17 mouse cellular contexts compared by ENCODE assay signal in the genomic region with DNA sequence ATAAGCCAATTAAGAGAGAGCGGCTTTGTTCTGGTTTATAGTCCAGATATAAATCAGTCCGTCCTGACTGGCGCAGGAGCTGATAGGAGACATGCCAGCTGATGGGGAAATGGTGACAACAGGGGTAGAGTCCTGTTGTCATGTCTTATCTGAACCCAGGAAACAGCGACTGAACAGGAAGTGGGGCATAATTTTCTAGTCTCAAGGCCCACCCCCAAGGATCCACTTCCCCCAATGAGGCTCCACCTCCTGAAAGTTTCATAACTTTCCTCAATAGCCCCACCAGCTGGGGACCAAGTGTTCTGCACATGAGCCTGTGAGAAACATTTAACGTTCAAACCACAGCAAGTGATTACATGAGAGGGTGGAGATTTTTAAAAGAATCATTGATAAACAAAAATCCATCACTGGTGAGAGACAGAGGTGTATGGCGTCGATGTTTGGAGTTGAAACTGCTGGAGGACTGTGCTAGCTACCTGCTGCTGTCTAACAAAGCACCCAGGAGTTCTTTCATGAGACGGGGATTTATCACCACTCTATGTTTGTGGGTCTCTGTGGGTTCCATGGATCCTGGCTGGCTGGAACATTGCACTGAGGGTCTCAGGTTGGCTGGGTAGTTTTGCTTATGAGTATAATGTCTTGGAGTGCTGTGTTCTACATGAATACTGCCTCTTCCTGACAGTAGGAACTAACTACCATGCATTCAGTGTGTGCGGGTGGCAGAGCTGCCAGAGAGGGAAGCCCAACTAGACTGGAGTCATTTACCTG.
DNase-seq lines count a peak whose midpoint lies in the region; ATAC-seq lines count a peak whose summit lies in the region.
"Had no signal": no experiment of that assay in that cellular context is flagged by ENCODE, and none has a peak within 500 bp of the region (broad histone marks: within the 10 kb centered on the region; RNA-seq: fewer than 3 reads in every experiment).

No protein-coding gene starts in this region.

- H3K4me3 ChIP-seq in midbrain, embryonic 11.5 days (ENCODE audit: low read depth, low read length), result no peak overlapping the region
- no peak overlapping the region for H3K4me3 ChIP-seq in midbrain, embryonic 10.5 days
- H3K4me3 ChIP-seq: heart, embryonic 13.5 days; lung, embryonic 15.5 days; neural tube, embryonic 12.5 days had no signal

- no peaks in the 10 kb centered on the region for H3K4me1 ChIP-seq in midbrain, embryonic 11.5 days (ENCODE audit: control insufficient read depth, insufficient read depth, low read length)
- no peaks in the 10 kb centered on the region; the same call in 1 of the 2 replicates for H3K4me1 ChIP-seq in midbrain, embryonic 10.5 days
- H3K4me1 ChIP-seq: lung, embryonic 15.5 days had no signal

- H3K4me2 ChIP-seq in midbrain, embryonic 11.5 days, result no peak overlapping the region
- H3K4me2 ChIP-seq: heart, embryonic 13.5 days; lung, embryonic 15.5 days; neural tube, embryonic 12.5 days had no signal

- no peaks in the 10 kb centered on the region for H3K36me3 ChIP-seq in midbrain, embryonic 11.5 days (ENCODE audit: control insufficient read depth, insufficient read depth, low read length)
- no peaks in the 10 kb centered on the region for H3K36me3 ChIP-seq in midbrain, embryonic 10.5 days
- H3K36me3 ChIP-seq in splenic B cell, adult 2 months (ENCODE audit: control insufficient read depth, insufficient read depth, low read length, poor library complexity, severe bottlenecking), result no peaks in the 10 kb centered on the region
- H3K36me3 ChIP-seq: heart, embryonic 13.5 days; lung, embryonic 15.5 days; neural tube, embryonic 12.5 days had no signal

- no peak overlapping the region for H3K27ac ChIP-seq in midbrain, embryonic 11.5 days (ENCODE audit: low read depth, low read length)
- H3K27ac ChIP-seq in midbrain, embryonic 10.5 days (replicated peaks), result no peak overlapping the region
- H3K27ac ChIP-seq: heart, embryonic 13.5 days; lung, embryonic 15.5 days; neural tube, embryonic 12.5 days had no signal

- no peak overlapping the region for H3K9ac ChIP-seq in midbrain, embryonic 11.5 days (ENCODE audit: low read length)
- H3K9ac ChIP-seq: heart, embryonic 13.5 days; lung, embryonic 15.5 days; neural tube, embryonic 12.5 days had no signal

- WGBS in midbrain, embryonic 11.5 days, result 92% methylated on average over 9 of the region's 9 CpGs
- 93% methylated on average over 9 of the region's 9 CpGs for WGBS in midbrain, embryonic 10.5 days

- ATAC-seq in midbrain, embryonic 11.5 days (ENCODE audit: low FRiP score), result no peak
- peak; percentile 80 for ATAC-seq in common myeloid progenitor, adult 5-6 weeks (replicated peaks; ENCODE audit: low read depth, poor library complexity, severe bottlenecking)
- ATAC-seq: forebrain, embryonic 14.5 days; midbrain, embryonic 16.5 days had no signal

- H3K9me3 ChIP-seq in midbrain, embryonic 11.5 days (ENCODE audit: control insufficient read depth, low read length), result no peaks in the 10 kb centered on the region
- H3K9me3 ChIP-seq in midbrain, embryonic 10.5 days (replicated peaks), result no peaks in the 10 kb centered on the region
- H3K9me3 ChIP-seq: heart, embryonic 13.5 days; lung, embryonic 15.5 days; neural tube, embryonic 12.5 days had no signal

- peak; percentile 16 to 49 for DNase-seq in adrenal gland, adult (ENCODE audit: inconsistent age in 2 of 2, low spot score in 1 of 2)
- no peak for DNase-seq in adrenal gland, postnatal 25 days
- DNase-seq in midbrain, embryonic 11.5 days (ENCODE audit: low spot score, missing footprints), result peak; percentile 60
- no peak for DNase-seq in midbrain, embryonic 10.5 days (ENCODE audit: low spot score)
- peak; percentile 7 for DNase-seq in splenic B cell, adult 2 months (ENCODE audit: low read depth, low spot score)
- no peak for DNase-seq in cerebellum, adult 9-10 months
- no peak for DNase-seq in spleen, adult 12 weeks (ENCODE audit: low spot score)
- DNase-seq: cerebellum, adult 11-12 months; gastrocnemius, postnatal 14 days; kidney, adult 18-20 months; liver had no signal

- H3K27me3 ChIP-seq in midbrain, embryonic 11.5 days (ENCODE audit: control insufficient read depth, insufficient read depth, low read length), result no peaks in the 10 kb centered on the region
- H3K27me3 ChIP-seq in midbrain, embryonic 10.5 days (ENCODE audit: low read depth, poor library complexity, severe bottlenecking), result no peaks in the 10 kb centered on the region
- no peaks in the 10 kb centered on the region for H3K27me3 ChIP-seq in splenic B cell, adult 2 months (ENCODE audit: control insufficient read depth, insufficient read depth, low read length, poor library complexity, severe bottlenecking)
- H3K27me3 ChIP-seq: heart, embryonic 13.5 days; lung, embryonic 15.5 days; neural tube, embryonic 12.5 days had no signal

Comparison
In these comparisons a context has a peak if more than half of its experiments do, and no peak if none do; other contexts are left out.
1. DNase-seq: peak in adrenal gland, adult (2 of 2), midbrain, embryonic 11.5 days (single experiment) and splenic B cell, adult 2 months (single experiment); none in adrenal gland, postnatal 25 days (single experiment), midbrain, embryonic 10.5 days (single experiment), cerebellum, adult 9-10 months (single experiment) and spleen, adult 12 weeks (single experiment).